Mouse (Mus musculus): ENCODE results near the gene Prpsap1. TPM values are rescaled to one million over a fixed set of nuclear protein-coding genes. Genes with fewer than 3 reads are reported as not detected.

Prpsap1 gene
- polyA plus RNA-seq, 1 experiment from 2014 or later, result 196 TPM

DNA sequence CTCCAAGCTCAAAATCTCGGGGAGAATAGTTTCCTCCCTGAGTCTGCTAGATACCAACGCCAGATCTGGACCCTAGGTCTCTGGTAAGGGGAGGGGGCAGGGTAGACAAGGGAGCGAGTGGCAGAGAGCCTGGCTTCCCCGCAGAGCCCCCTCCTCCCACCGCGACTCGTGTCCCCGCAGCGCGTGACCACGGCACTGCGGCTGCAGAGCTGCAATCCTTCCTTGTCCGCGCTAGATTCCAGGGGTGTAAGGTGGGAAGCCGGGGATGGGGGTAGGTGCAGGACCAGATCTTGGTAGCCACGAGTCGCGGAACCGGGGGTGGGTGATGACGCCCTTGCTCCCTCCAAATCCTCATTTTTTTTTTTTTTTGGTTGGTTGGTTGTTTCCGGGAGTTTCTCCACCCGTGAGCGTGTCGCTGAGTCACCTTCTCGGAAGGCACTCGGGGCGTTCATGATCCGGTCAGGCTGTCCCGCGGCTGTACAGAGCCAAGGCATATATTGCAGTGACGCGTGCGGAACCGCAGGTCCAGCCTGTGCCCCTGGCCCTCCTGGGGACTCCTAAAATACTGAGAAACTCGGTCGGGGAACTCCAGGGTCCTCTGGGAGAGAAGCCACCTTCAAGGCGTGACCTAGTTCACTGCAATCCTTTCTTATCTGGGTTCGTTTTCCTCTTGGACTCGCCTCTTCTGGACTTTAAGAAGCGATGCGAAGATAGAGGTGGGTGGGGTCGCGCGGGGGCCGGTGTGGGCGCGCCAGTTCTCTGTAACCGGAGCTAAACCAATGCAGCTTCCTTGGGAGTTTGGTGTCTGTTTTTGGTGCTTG, 37.6 kb upstream of the Prpsap1 start:
- no peaks in the 10 kb centered on the region for H3K36me3 ChIP-seq
- no peaks in the 10 kb centered on the region for H3K9me3 ChIP-seq
- peak overlapping the region; percentile 91 for H3K4me2 ChIP-seq
- 3% methylated on average over 48 of the region's 48 CpGs for WGBS
- H3K27me3 ChIP-seq (replicated peaks), result peaks cover 10% of the 10 kb centered on the region; the same call in 1 of the 2 replicates
- peaks cover 29% of the 10 kb centered on the region for H3K4me1 ChIP-seq
- peak overlapping the region; percentile 59 for H3K4me3 ChIP-seq (replicated peaks)
- H3K27ac ChIP-seq, result peak overlapping the region; percentile 69; the same call in 1 of the 2 replicates
- peak overlapping the region; percentile 14 for H3K9ac ChIP-seq
- ATAC-seq (ENCODE audit: insufficient read depth, low FRiP score, low read depth), result no peak

DNA sequence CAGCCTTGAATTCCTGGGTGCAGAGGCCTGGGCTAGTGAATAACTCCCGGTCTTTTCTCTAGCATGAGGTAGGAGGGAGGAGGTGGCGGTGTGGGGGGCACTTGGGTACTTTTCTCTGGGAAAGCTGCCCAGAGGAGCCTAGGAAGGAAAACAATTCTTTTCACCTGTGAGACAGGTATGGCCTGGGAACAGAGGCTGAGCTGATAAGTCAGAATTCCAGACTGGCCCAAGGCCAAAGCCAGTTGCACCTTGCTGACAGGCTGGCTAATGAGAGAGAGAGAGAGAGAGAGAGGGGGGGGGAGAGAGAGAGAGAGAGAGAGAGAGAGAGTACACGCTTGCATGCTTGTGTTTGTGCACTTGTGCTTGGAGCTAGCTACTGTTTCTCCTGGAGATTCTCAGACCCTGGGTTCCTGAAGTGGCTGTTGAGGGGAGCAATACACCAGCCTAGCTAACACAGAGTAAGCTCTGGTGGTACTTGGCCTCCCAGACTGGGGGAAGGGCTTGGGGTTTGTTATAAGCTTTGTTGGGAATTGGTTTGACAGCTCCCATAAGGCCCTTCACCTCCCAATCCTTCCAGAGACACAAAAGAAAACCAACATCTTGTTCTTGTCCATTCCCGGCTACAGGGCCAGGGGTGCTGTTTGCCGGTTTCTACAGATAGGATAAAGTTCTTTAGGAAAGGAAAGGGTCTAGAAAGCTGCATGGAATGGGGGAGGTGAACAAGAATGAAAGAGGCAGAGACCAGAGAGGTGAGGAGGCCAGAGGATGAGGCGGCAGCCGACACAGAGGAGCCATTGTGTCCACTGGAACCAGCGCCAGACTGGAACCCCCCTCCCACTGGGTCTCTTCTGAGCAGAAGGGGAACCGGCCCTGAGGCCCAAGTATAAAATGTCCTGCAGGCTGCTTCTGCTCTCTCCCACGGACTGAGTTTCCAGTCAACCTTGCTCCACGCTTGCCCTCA, 36.5 kb upstream of the Prpsap1 start, which contains the start of gene Sphk1:
Gene Sphk1, plus strand, starts transcription at position 739 of the 961 bp plus-strand sequence.
- Histone ChIP-seq H3K27ac (peak within 1 kb of the TSS; percentile 69), H3K9me3 (no peaks in the 10 kb centered on the region)

DNA sequence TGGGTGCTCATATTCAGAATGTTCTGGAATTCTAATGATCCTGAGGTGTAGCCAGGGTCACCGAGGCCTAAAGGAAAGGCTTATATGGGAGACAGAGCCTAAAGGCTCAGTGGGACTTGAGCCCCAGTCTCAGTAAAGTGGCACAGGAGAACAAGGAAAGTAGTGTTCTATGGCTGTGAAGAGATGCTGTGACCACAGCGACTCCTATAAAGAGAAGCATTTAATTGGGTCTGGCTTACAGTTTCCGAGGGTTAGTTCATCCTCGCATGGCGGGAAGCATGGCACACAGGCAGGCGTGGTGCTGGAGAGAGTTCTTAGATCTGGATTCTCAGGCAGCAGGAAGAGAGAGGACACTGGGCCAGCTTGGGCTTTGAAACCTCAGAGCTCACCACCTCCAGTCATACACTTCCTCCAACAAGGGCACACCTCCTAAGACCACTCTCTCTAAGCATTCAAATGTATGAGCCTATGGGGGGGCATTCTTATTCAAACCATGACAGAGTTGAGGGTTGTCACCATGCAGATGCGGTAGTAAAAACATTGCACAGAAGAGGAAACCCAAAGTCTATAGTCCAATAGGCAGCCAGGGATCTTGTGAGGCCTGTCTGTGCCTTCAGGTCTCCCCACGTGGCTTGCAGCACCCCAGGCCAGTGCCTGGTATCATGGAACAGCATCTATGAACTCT, 34.8 kb upstream of the Prpsap1 start:
- ATAC-seq (ENCODE audit: insufficient read depth, low FRiP score, low read depth), result no peak
- H3K9ac ChIP-seq, result no peak overlapping the region
- peaks cover 33% of the 10 kb centered on the region for H3K4me1 ChIP-seq
- H3K9me3 ChIP-seq, result no peaks in the 10 kb centered on the region
- no peaks in the 10 kb centered on the region for H3K36me3 ChIP-seq
- no peak overlapping the region for H3K4me2 ChIP-seq
- H3K27me3 ChIP-seq (replicated peaks), result peaks cover 7% of the 10 kb centered on the region; the same call in 1 of the 2 replicates
- no peak overlapping the region for H3K27ac ChIP-seq
- H3K4me3 ChIP-seq (replicated peaks), result no peak overlapping the region
- 79% methylated on average over 8 of the region's 8 CpGs for WGBS

More for the DNA sequence above, 36.5 kb upstream of the Prpsap1 start, which contains the start of gene Sphk1:
- no peak for ATAC-seq (ENCODE audit: insufficient read depth, low FRiP score, low read depth)
- no peaks in the 10 kb centered on the region for H3K36me3 ChIP-seq
- peaks cover 29% of the 10 kb centered on the region for H3K4me1 ChIP-seq
- peak within 1 kb of the TSS; percentile 91 for H3K4me2 ChIP-seq
- H3K27me3 ChIP-seq (replicated peaks), result peaks cover 10% of the 10 kb centered on the region; the same call in 1 of the 2 replicates
- 38% methylated on average over 11 of the region's 11 CpGs for WGBS
- peak within 1 kb of the TSS; percentile 59 for H3K4me3 ChIP-seq (replicated peaks)
- peak within 1 kb of the TSS; percentile 14 for H3K9ac ChIP-seq

DNA sequence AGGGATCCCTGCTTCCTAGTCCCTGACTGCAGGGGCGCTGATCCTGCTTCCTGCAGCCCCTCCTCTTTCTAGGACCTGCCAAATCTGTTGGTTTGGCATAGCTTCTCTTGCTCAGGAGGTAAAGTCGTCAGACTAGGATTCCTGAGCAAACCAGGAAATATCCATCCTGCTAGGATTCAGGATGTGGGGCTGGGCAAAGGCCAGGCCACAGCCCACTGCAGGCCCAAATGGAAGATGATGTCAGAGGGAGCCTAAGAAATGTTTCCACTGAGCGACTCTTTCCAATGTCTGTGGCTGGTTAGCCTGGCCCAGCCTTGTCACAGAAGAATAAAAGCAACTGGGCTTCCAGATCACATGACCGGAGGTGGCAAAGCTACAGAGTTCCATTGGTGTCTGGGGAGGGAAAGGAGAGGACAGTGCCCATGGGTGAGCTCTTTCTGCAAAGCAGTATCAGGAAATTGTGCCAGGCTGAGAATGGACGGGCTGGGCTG, 29.7 kb upstream of the Prpsap1 start:
- peak overlapping the region; percentile 72 for H3K27ac ChIP-seq
- no peak overlapping the region for H3K4me3 ChIP-seq (replicated peaks)
- no peaks in the 10 kb centered on the region for H3K27me3 ChIP-seq (replicated peaks)
- peaks cover 22% of the 10 kb centered on the region for H3K4me1 ChIP-seq
- H3K9ac ChIP-seq, result no peak overlapping the region
- H3K9me3 ChIP-seq, result no peaks in the 10 kb centered on the region
- no peak for ATAC-seq (ENCODE audit: insufficient read depth, low FRiP score, low read depth)
- H3K36me3 ChIP-seq, result no peaks in the 10 kb centered on the region
- no peak overlapping the region for H3K4me2 ChIP-seq
- 46% methylated on average over 5 of the region's 5 CpGs for WGBS

DNA sequence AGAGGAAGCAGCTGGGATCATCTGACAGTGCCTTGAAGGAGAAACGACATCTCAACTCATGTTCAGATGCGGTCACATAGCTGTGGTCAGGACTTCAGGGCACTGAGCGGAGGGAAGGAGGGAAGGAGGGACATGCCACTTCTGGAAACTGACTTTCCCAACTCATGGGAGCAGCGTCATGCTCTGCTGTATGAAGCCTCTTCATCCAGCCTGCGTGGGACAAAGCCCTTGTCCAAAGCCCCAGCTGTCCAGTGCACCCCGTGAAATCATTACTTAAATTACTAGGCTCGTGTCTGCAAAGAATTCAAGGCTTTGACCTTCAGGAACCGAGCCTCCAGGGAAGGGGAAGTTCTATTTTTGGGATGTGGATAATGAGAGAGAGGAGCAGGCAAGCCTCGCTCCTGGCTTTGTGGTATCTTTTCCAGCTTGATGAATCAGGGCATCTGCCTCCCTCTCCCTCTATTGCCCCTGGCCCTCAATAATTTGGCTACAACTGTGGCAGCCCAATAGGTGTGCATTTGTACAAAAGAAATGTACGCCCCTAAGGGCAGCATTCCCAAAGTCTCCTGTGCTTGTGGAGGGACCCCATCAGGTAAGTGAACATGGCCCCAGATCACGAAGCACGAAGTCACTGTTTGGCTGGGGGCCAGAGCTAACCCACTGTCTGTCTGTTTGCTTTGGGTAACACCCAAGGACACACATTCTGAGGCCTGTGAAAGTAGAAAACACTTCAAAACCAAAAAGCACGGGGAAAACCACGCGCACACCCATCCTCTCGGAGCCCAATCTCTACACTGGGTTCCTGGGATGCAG, 29.1 kb upstream of the Prpsap1 start:
- no peaks in the 10 kb centered on the region for H3K36me3 ChIP-seq
- H3K9me3 ChIP-seq, result no peaks in the 10 kb centered on the region
- no peak overlapping the region for H3K4me2 ChIP-seq
- WGBS, result 42% methylated on average over 16 of the region's 16 CpGs
- ATAC-seq (ENCODE audit: insufficient read depth, low FRiP score, low read depth), result no peak
- no peaks in the 10 kb centered on the region for H3K27me3 ChIP-seq (replicated peaks)
- peak overlapping the region; percentile 72 for H3K27ac ChIP-seq
- peaks cover 23% of the 10 kb centered on the region for H3K4me1 ChIP-seq
- H3K4me3 ChIP-seq (replicated peaks), result no peak overlapping the region
- no peak overlapping the region for H3K9ac ChIP-seq

DNA sequence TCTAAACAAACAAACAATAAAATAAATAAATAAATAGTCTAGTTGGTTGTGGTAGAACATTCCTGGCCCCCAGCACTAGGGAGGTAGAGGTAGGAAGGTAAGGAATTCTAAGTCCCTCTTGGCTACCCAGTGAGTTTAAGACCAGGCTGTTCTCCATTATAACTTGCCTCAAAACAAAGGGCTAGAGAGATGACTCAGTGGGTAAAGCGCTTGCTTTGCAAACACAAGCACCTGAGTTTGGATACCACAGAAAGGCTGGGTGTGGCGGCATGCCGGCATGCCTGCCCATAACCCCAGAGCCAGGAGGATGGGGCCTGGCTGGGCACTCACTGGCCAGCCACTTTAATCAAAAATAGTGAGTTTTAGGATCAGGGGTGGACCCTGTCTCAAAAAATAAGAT, 28.0 kb upstream of the Prpsap1 start:
- ATAC-seq (ENCODE audit: insufficient read depth, low FRiP score, low read depth), result peak; percentile 40; the same call in 1 of the 2 replicates
- WGBS, result 74% methylated on average over 3 of the region's 3 CpGs
- peak overlapping the region; percentile 40; the same call in 1 of the 2 replicates for H3K27ac ChIP-seq

DNA sequence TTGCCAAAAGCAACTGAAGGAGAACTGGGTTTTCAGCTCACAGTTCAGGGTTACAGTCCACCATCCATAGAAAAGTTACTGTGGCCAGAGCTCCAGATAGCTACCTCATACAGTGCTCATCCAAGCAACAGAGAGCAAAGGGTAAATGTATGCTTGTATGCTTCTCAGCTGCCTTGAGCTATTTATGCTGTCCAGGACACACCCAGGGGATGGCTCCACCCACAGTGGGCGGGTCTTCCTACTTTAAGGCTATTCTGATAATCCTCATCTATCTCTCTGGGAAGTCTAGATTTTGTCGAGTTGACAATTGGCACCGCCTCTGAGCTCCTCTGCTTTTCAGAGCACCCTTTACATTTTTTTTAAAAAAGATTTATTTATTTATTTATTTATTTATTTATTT, 27.1 kb upstream of the Prpsap1 start:
- Histone ChIP-seq H3K9me3 (no peaks in the 10 kb centered on the region), H3K4me1 (peaks cover 28% of the 10 kb centered on the region), H3K9ac (no peak overlapping the region), H3K36me3 (no peaks in the 10 kb centered on the region), H3K4me2 (no peak overlapping the region), H3K4me3 (replicated peaks) (no peak overlapping the region), H3K27me3 (replicated peaks) (no peaks in the 10 kb centered on the region), H3K27ac (no peak overlapping the region)
- 0 out of 2 replicates have a peak, but pooled peaks have one; percentile 15 for ATAC-seq (ENCODE audit: insufficient read depth, low FRiP score, low read depth)
- 63% methylated on average over 3 of the region's 3 CpGs for WGBS

More for the DNA sequence above, 28.0 kb upstream of the Prpsap1 start:
- no peak overlapping the region for H3K4me3 ChIP-seq (replicated peaks)
- H3K36me3 ChIP-seq, result no peaks in the 10 kb centered on the region
- no peaks in the 10 kb centered on the region for H3K27me3 ChIP-seq (replicated peaks)
- no peaks in the 10 kb centered on the region for H3K9me3 ChIP-seq
- H3K9ac ChIP-seq, result no peak overlapping the region
- H3K4me1 ChIP-seq, result peaks cover 28% of the 10 kb centered on the region
- H3K4me2 ChIP-seq, result no peak overlapping the region

DNA sequence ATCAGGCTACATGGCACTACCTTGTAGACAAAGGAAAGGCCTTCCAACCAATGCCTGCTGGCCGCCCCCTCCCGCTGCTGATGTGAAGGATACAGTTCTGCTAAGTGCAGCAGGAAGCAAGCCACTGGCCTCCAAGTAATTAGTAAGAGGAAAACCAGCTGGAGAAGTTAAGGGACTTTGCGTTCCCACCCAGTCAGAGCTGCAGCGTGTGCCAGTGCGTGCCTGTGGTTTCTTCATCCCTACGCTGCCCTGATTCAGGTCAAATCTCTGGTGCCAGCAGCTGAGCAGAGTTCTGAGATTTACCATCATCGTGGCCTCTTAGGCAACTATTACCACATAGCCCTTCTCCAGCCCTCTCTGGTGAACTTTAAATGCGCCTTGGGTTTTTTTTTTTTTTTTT, 24.5 kb upstream of the Prpsap1 start:
- peaks cover 23% of the 10 kb centered on the region for H3K4me1 ChIP-seq
- WGBS, result 31% methylated on average over 8 of the region's 8 CpGs
- no peak overlapping the region for H3K4me3 ChIP-seq (replicated peaks)
- no peak overlapping the region for H3K9ac ChIP-seq
- no peaks in the 10 kb centered on the region for H3K27me3 ChIP-seq (replicated peaks)
- ATAC-seq (ENCODE audit: insufficient read depth, low FRiP score, low read depth), result no peak
- H3K36me3 ChIP-seq, result no peaks in the 10 kb centered on the region
- H3K4me2 ChIP-seq, result no peak overlapping the region
- H3K27ac ChIP-seq, result peak overlapping the region; percentile 78
- H3K9me3 ChIP-seq, result no peaks in the 10 kb centered on the region

DNA sequence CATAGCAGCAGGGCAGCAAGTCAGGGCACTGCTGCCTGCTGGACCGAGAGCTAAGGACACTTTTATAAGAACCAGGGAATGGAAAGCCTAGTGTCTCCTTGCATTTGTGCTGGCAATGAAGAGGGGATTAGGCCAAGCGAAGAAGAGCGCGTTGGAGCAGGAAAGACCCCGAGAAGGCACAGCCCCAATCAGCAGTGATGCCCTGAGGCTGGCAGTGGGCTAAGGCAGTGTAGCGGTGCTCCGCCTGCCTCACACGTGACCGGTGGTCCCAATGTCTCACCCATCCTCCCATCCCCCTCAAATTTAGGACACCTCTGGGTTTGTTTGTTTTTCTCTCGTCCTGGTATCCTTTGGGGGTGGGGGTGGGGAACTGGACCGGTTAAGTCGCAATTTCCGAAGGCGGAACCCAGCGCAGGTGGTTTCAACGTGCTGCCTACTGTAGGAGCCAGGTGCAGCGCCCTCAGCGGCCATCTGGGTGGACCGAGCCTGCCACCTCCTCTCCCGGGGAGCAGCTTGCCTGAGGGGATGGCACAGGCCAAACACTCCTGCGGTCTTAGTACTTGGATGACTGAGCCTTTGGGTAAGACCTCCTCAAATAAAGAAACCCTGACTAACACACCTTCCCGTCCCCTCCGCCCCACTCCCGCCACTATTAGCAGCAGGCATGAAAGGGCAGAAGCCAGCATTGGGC, 21.5 kb upstream of the Prpsap1 start:
- no peak for ATAC-seq (ENCODE audit: insufficient read depth, low FRiP score, low read depth)
- H3K27ac ChIP-seq, result no peak overlapping the region

DNA sequence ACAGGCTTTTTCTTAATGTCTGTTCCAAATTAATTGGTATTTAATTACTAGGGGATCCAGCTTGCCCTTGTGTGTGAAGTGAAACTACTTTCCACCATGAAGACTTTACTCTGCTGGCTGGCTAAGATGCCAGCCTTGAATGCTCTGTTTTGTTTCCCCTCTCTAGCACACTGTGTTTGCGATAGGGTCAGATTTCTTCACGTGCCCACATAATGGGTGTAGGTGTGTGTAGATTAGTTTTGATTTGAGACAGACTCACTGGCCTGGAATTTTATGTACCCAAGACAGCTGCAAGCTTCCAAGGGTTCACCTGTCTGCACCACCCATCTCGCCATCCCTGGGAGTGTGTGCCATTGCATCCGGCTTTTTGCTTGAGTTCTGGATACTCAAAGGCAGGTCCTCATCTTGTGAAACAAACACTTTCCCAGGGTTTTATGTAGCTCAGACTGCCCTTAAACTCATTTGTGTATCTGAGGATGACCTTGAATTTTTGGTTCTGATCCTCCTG, 19.6 kb upstream of the Prpsap1 start:
- WGBS, result 66% methylated on average over 4 of the region's 4 CpGs

More for the DNA sequence above, 21.5 kb upstream of the Prpsap1 start:
- H3K9me3 ChIP-seq, result no peaks in the 10 kb centered on the region
- H3K27me3 ChIP-seq (replicated peaks), result no peaks in the 10 kb centered on the region
- H3K9ac ChIP-seq, result no peak overlapping the region
- 0 out of 2 replicates have a peak overlapping the region, but pooled peaks have one; percentile 13 for H3K4me2 ChIP-seq
- peaks cover 11% of the 10 kb centered on the region; the same call in 1 of the 2 replicates for H3K4me1 ChIP-seq
- 31% methylated on average over 24 of the region's 24 CpGs for WGBS
- H3K4me3 ChIP-seq (replicated peaks), result no peak overlapping the region
- H3K36me3 ChIP-seq, result no peaks in the 10 kb centered on the region

More for the DNA sequence above, 19.6 kb upstream of the Prpsap1 start:
- no peak overlapping the region for H3K4me3 ChIP-seq (replicated peaks)
- no peaks in the 10 kb centered on the region for H3K27me3 ChIP-seq (replicated peaks)
- no peaks in the 10 kb centered on the region for H3K36me3 ChIP-seq
- no peaks in the 10 kb centered on the region for H3K9me3 ChIP-seq
- H3K9ac ChIP-seq, result no peak overlapping the region
- no peak overlapping the region for H3K4me2 ChIP-seq
- peaks cover 11% of the 10 kb centered on the region; the same call in 1 of the 2 replicates for H3K4me1 ChIP-seq
- ATAC-seq (ENCODE audit: insufficient read depth, low FRiP score, low read depth), result peak; percentile 65; the same call in 1 of the 2 replicates
- H3K27ac ChIP-seq, result peak overlapping the region; percentile 44

Measured in stomach, embryonic 15.5 days (tissue).